Mouse (Mus musculus) ovary, postnatal 10 days (tissue): ENCODE measurements at regions not wholly inside any gene's neighbourhood (a gene's known extent, or its start where the extent isn't known, plus 50 kb on each side); places are given as distances from the start of the nearest gene placed in this dataset.

Experiments used
- DNase-seq: peaks from one replicate; pipeline ENCODE4 v3.0.0; 2022; ENCODE audit warnings: low spot score

DNA sequence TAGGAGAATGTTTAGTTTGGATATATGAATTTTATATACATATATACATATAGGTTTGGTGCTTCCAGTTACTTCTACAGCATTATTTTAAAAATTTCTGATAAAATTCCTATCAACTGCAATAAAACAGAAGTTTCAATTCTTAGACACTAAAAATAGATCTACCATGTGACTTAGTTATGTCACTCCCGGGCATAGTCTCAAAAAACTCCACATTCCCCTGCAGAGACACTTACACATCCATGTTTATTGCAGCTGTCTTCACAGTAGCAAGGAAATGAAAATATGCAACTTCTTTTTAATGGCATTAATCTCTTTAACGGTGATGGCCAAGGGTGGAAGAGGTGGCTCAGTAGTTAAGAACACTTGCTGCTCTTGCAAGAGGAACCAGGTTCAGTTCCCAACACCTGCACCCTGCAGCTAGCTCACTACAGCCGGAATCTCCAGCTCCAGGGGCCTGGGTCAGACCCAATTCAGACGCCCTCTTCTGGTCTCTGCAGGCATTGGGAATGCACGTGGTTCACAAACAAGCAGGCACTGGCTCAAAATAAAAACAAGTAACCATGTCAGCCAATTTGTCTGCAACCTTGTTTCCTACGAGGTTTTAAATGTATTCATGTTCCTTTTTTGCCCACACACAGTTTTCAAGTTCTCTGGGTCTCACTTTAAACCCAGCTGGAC lies 204.4 kb downstream of the Adra2a start:
- DNase-seq = no peak

DNA sequence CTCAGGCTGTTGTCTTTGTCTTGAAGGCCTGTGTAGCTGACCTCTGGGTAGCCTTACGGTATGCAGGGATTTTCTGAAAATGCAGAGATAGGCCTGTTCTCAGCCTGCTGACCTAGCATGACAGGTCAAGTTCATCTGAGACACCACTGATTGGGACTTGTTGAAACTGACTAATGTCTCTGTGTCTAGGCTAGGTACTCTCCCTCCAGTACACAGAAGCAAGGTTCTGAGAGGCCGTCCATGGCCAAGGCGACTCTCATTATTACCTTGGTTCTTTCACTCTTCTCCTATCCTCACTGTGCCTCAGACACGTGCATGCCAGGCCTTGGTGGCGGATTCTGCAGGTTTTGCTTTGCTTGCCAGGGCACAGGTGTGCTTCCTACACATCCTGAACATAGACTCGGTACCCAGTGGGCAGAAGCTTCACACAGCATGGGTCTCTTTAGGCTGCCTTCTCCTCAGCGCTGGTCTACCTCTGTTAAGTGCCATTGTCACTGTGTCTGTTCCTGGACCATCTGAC lies 208.3 kb downstream of the Adra2a start:
- no peak for DNase-seq

DNA sequence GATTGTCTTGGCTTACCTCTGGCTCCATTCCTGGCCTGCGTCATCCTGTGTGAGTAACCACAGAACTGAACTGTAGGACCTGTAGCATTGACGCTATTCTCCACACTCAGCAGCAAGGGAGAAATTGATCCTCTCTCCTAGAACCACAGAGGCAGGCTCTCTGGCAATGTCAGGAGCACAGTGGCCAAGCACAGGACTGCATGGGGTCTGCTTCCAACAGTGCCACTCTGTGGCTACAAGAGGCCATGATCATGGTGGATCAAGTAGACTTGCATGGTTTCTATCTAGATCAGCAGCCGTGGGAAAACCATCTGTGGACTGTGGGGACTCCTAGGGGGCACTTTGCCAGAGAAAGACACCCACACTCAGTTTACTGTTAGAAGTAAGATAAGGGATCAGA lies 213.9 kb downstream of the Adra2a start:
- no peak for DNase-seq

DNA sequence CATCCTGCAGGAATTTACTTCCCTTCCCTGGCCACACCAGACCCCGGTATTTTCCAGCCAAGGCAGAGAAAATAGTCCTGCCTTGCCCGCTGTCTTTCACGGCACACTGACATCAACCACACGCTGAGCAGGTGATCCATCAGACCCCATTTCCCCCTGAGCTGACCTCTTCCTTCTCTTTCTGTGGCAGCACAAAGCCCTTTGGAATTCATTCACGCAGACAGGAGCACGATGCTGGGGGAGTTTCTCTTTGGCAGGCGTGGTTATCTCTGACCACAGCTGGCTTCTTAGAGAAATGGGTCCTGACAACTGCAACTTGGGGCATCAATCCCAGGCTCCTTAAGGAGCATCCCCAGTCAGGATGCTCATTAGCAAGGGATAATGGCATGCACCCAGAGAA lies 215.2 kb downstream of the Adra2a start:
- no peak for DNase-seq

DNA sequence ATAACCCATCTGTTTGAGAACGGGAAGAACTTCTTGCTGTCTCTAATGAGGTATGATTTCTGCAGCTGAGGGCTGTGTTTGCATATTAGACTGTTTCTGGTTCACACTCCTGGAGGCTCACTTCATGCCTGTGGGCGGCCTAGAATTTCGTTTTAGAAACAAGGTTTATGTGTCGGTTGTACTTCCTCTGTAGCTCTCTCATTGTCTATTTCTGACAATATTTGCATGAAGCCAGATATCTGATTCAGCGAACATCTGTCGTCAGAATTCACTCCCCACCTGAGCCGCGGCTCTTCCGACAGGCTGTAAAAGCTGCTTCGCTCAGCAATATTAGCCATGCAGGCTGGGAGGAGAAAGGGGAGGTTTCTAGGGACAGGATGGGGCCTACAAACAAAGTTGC lies 233.4 kb downstream of the Adra2a start:
- no peak for DNase-seq

DNA sequence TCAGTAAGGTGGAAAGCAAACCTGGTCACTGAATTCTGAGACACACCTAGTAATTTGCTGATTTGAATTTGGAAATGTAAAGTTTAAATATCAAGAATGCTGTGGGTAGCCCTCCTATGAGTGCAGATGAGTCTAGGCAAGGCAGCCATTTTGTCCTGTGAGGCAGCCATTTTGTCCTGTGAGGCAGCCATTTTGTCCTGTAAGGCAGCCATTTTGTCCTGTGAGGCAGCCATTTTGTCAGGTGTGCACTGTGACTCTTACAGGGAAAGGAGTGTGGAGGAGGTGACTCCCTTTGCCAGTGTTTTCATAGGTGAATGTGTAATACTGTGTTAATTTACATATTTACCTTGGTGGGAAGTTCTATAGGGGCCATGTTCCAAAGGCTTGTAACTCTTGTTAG lies 241.5 kb downstream of the Adra2a start:
- no peak for DNase-seq

DNA sequence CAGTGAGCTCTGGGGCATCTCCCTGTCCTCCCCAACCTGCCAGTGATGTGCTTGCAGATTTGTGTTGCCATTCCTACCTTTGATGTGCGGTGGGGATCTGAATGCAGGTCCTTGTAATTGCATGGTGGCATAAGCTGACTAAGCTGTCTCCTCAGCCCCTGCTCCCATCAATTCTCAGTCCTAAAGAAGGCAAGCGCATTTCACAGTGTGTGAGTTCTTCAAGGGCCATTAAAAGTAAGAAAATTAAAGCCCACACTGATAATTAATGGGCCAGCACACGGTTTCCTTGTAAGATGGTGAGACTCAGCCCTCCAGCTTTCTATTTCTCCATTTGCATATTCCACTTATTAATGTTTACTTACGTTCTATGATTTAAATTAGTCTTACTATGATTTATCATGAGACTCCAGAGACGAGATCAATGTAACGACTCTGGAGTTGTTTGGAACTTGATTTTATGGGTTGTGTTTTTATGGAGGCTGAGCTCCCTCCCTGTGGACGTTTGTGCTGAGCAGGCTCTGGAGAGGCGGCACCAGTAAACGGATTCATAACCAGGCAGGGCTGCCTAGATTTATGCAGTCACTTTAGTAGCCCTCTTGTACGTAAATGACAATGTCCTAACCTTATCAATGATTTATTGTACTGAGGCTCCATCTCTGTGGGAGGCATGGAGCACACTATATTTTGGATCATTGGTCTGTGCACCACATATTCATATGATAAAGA lies 253.9 kb downstream of the Adra2a start:
- no peak for DNase-seq

DNA sequence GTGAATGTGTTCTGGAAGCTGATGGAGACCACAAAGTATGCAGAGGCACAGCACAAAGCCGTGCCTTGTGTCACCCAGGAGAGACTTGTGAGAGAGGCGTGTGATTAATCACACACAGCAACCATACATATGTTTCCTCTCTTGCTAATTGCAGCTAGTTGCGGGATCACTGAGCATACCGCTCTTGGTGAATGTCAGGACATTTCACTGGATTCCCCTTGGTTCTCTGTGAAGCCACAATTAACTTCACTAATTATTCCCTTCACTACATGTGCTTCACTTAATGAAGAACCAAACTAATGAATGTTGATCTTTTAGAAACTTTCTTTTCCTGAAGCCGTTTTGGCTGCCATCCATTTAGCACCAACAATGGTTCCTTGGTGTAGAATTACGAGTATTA lies 267.3 kb downstream of the Adra2a start:
- no peak for DNase-seq

DNA sequence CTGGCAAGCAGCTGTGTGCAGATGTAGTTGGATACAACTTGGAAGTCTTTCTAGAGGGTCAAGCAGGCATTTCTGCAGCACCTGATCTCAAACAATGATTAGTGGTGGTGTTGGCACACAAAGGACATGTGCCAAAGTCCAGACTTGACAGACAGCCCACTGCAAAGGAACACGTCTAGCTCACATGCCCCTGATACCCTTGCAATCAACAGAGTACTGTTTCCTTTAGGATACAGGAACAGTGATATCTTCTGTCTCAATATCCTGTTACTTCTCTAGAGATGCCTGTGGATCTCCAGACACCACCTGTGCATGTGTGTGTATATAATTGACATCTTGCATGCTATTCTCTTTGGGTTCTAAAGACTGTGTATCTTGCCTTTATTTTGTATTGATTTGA lies 267.8 kb downstream of the Adra2a start:
- no peak for DNase-seq

DNA sequence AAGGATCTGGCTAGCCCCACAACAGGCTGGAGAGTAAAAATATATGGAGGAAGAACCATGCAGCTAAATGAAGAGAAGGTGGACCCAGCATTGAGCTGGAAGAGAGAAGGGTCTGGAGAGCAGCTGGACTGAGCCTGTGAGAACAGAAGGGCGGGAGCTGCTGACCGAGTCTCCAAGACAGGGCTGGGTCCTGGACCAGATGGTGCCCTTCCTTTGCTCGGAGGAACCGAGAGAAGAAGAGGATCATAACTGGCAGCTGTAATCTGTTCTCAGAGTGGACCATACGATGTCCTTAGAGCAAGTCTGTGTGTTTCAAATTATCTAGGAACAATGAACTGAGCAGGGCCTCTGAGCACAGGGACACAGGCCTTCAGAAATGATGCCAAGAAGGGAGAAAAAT lies 279.3 kb downstream of the Adra2a start:
- DNase-seq = no peak

DNA sequence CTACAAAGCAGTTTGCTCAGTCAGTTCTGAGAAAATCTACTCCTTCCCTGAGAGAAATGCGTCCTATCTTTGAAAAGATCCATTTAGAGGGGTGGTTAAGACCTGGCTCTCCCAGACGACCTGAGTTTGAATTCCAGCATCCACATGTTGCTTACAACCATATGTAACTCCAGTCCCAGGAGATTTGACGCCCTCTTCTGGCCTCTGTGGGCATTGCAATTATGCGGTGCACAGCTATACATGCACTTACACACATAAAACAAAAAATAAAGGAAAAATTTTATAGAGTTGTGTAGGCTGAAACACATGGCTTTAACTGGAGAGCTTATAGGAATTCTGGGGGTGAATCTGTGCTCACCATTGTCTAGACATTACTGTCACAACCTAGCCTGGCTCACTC lies 281.0 kb downstream of the Adra2a start:
- no peak for DNase-seq

DNA sequence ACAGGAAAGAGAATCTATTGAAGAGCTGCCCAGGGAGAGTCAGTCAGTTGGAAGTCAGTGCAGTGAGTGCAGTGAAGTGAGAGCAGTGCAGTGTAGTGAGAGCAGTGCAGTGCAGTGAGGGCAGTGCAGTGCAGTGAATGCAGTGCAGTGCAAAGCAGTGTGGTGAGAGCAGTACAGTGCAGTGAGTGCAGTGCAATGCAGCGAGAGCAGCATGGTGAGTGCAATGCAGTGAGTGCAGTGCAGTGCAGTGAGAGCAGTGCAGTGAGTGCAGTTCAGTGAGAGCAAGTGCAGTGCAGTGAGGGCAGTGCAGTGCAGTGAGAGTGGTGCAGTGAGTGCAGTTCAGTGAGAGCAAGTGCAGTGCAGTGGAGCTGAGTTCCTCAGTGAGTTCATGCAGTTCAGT lies 288.2 kb downstream of the Adra2a start:
- no peak for DNase-seq

DNA sequence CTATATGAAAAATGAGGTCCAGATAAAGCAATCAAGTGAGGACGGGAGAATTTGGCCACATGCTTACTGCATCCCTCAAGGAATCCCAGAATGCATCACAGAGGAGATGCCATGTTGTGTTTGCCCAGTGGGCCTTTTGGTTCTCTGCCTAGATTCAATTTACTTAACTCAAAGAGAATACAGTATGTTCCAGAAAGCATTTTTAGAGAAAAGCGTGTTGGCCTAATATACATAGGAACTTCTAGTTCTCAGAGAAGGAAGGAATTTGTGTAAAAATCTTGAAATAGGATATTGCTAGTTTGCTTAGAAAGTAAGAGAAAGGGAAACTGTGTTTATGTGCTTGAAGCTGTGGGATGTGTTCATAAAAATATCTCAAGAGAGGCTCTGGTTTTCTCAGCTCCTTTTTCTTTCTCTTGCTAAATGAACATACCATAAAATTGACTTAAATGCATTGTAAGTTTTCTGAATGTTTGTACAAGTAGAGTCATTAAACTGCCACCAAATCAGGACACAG lies 296.9 kb downstream of the Adra2a start:
- no peak for DNase-seq

DNA sequence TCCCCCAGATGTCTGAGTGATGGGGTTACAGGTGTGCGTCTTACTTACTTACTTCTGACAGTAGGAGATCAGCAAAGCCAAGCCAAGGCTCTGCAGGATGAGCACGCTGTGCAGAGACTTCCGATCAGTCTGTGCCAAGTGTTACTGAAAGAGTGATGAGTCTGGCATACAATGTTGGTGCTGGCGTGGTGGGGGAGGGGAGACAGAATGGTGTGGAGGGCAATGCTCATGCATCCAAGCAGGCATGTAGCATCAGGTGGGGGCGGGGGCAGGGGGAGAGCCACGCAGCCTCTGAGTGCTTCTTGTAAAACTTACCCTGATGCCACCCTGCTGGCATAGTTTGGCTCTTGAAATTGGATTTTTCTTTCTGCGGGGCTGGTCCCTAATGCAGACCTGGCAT lies 315.8 kb downstream of the Adra2a start:
- no peak for DNase-seq

DNA sequence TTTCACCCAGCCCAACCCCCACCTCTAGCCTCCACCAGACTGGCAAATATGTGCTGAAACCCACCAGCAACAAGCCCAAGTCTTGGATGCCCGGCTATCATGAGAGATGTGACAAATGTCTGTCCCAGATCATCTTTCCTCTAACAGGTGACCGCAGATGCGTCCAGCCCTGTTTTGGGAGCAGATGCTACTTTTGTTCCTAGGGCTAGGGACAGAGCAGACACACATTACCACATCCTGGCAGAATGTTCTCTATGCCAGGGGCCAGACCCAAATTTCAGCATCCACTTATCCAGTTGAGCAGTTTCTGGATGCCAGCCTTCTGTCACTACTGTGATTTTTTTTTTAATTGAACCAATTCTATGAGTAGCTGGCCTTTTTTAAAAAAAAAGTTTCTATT lies 316.7 kb downstream of the Adra2a start:
- no peak for DNase-seq

DNA sequence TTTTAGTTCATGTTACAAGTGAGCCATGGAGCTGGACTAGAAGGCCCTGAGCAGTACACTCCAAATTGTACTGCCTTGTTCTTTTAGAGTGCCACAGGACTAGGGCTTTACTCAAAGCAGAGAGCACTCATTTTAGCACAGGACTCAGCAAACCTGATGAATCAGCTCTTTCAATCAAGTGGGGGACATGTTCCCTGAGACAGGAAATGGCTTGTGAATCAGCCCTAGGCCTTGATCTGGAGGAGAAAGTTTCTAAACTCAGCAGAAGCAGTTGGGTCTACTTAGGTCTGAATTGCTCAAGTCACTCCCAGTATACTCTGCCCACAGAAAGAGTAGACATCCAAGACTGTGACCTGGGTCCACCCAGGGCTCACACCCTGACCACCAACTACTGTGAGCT lies 341.1 kb downstream of the Adra2a start:
- DNase-seq = no peak

DNA sequence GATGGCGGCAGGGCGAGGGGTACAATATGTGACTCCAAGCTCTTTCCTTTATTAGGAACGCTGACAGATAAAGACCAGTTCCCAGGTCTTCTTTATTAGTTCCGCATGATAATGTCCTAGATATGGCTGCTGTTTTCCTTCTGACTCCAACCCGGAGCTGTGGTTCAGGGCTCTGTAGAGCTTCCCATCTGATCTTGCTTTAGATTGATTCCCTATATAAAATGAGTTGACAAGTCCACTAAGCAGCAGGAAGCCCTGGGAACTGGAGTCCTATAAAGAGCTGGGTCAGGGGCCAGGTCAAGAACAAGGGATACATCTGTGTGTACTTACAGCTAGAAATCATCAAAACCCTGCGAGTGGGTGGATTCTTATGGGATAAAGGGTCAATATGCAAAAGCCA lies 347.5 kb downstream of the Adra2a start:
- DNase-seq = no peak

DNA sequence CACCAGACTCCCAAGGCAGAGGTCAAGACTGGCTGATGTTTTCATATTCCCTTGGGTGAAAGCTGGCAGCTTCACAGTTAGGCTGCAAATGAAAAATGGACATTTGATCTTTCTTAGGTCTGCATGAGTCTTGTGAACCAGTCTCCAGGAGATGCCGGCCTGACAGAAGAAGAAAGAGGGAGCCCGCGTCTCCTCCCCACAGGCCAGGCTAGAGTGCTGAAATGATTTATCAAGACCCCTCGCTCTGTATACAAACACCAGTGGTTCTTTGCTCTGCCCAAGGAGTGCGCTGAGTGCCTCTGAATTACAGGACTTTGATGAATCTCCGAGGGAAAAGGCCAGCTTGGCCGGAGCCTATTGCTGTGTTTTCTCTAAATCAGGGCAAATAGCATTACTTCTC lies 355.7 kb downstream of the Adra2a start:
- no peak for DNase-seq

DNA sequence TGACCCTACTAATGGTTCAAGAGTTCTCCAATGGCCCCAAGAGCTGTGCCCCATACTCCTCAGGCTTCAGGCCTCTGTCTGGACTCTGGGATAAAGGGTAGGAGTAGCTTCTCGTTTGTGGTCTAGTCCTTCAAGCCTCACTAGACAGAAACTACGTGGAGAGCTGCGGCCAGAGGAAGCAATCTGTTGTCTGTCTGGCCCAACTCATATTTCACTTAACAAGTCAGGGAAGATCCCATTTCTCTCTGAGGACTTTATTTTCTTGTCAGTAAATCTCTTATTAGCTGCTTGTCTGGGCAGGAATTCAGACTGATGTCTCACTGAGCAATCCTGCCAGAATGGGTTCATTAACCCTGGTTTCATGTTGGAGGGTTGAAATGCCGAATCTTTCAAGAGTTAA lies 364.0 kb downstream of the Adra2a start:
- no peak for DNase-seq

DNA sequence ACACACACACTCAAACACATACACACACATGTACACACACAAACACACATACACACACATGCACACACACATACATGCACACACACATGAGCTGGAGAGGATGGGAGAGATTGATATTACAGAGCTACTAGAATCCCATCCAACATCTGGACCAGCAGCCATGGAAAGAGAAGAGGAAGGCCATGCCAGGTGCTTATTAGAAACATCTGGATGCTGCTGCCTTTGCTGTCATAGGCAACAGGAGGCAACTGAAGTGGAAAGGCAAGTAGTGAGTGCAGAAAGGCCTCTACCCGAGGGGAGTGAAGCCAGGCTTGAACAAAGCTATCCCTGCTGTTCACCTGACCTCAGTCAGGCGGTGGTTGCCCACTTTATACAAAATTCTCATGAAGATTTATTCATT lies 385.1 kb downstream of the Adra2a start:
- DNase-seq = no peak

DNA sequence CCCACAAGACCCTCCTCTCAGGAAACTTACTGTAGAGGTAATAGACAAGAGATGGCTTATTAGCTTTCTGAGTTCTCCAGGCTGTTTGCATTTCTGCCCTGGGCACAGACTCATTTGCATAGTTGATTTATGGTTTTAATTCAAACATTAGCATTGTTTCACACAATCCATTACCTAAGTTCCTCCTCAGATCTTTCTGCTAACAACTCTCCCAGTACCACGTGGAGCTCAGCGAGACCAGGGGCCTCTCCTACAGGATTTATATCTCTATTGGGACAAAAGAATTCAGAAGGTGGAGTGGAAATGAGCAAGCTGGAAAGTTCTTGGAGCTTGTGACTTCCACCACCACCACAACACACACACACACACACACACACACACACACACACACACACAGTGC lies 396.8 kb downstream of the Adra2a start:
- DNase-seq = no peak

DNA sequence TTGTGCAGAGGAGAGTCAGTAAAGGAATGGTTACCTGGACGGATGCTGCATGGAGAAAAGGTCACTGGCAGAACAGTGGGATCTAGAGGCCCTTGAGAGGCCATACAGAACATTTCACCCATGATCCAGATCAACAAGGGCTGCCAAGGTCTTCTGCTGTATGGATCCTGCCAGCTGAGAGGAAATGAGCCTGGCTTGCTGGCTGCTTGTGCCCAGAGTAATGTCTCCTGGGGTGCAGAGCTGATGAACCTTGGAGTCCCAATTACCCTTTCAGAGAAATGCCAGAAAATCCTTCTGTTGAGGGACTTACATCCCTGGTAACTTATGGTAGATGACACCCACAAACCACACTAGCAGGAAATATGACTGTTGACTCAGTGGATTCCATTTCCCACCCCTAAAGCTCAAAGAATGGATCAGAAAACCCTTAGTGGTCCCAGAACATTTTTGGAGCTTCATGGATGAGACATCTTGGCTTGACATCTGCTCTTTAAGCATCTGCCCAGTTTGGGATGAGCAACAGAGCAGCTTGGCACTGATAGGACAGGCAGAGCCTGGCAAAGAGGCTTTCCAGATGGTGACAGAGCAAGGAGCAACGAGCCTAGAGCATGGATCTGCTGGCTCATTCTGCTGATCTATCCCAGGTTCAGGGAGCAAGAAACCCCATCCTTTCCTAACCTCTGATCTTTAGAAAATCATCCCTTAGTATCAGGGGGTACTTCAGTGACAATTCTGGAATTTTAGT lies 416.6 kb downstream of the Adra2a start:
- DNase-seq = no peak

DNA sequence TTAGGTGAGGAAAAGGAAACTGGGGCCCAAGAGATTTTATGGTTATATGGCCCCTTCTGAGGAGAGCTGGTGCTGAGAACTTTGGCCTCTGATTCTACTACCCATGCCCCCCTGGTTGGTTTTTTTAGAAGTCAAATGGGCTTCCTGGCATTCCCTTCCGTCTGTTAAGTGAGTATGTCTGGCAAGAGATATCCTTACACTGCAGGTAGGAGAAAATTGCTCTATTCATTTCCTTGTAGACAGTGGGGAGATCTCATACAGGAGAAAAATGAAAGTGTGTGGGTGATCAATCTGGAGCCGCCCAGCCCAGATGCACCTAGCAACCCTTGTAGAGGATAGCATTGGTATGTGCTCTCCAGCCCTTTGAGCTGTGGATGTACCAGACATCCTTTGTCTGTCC lies 418.5 kb downstream of the Adra2a start:
- DNase-seq = no peak
